14 mouse cellular contexts compared by ENCODE assay signal in genomic region chr11:82568219-82568676, GRCm38 (mm10).
A peak's percentile ranks its signal among the peaks of the same experiment; 100 is the strongest.
DNase-seq lines count a peak whose midpoint lies in the region; ATAC-seq and TF ChIP-seq lines count a peak whose summit lies in the region.
"Had no signal": no experiment of that assay in that cellular context is flagged by ENCODE, and none has a peak within 500 bp of the region (broad histone marks: within the 10 kb centered on the region; RNA-seq: fewer than 3 reads in every experiment).

No protein-coding gene starts in this region.

- 3% methylated on average over 2 of the region's 2 CpGs for WGBS in kidney, adult 2 months
- 8% methylated on average over 2 of the region's 2 CpGs for WGBS in neural tube, embryonic 11.5 days

- H3K9me3 ChIP-seq in neural tube, embryonic 11.5 days (ENCODE audit: control insufficient read depth, low read length): no peaks in the 10 kb centered on the region
- H3K9me3 ChIP-seq: liver, embryonic 13.5 days had no signal

- peak; percentile 16; the same call in 1 of the 2 replicates for ATAC-seq in neural tube, embryonic 11.5 days (ENCODE audit: insufficient read depth, low FRiP score, low TSS enrichment)
- ATAC-seq: activated CD4-positive, CD25-positive, alpha-beta regulatory T cell, adult 4 months; intestine, postnatal 0 days had no signal

- peak; percentile 4 for DNase-seq in kidney, adult 2 months
- no peak for DNase-seq in kidney, postnatal 4 days
- DNase-seq in neural tube, embryonic 11.5 days (ENCODE audit: low spot score): no peak
- no peak for DNase-seq in neural tube, embryonic 10.5 days (ENCODE audit: extremely low spot score, low spot score)
- DNase-seq in mesoderm, embryonic 11.5 days (ENCODE audit: low read depth, low spot score): peak; percentile 38
- no peak for DNase-seq in urinary bladder, adult 18-20 months (ENCODE audit: low spot score in 2 of 2)
- no peak for DNase-seq in gastrocnemius, postnatal 36 days
- DNase-seq: cerebellum, adult 11-12 months; heart, adult 18-20 months; liver, embryonic 13.5 days; lung, postnatal 36 days; right cerebral cortex, postnatal 14 days had no signal

- no peak overlapping the region for H3K27ac ChIP-seq in kidney, adult 2 months (ENCODE audit: insufficient read depth, low read depth, low read length)
- H3K27ac ChIP-seq in neural tube, embryonic 11.5 days (ENCODE audit: low read depth, low read length): no peak overlapping the region
- H3K27ac ChIP-seq: liver, embryonic 13.5 days had no signal

- no peak overlapping the region for H3K4me2 ChIP-seq in neural tube, embryonic 11.5 days (ENCODE audit: low read depth)
- H3K4me2 ChIP-seq: liver, embryonic 13.5 days had no signal

- H3K36me3 ChIP-seq in kidney, adult 2 months (ENCODE audit: control insufficient read depth, insufficient read depth, low read length): no peaks in the 10 kb centered on the region
- no peaks in the 10 kb centered on the region for H3K36me3 ChIP-seq in neural tube, embryonic 11.5 days (ENCODE audit: control insufficient read depth, insufficient read depth, low read length)
- H3K36me3 ChIP-seq: liver, embryonic 13.5 days had no signal

- no peak for TF ChIP-seq CTCF in kidney, adult 2 months (conservative IDR thresholded peaks at IDR 0.05; ENCODE audit: insufficient read depth, insufficient read length, low read depth, low read length)

- no peaks in the 10 kb centered on the region for H3K27me3 ChIP-seq in kidney, adult 2 months (replicated peaks; ENCODE audit: control insufficient read depth, insufficient read depth, low read length)
- H3K27me3 ChIP-seq in neural tube, embryonic 11.5 days (ENCODE audit: control insufficient read depth, insufficient read depth, low read length): peaks cover 3% of the 10 kb centered on the region; the same call in 1 of the 2 replicates
- H3K27me3 ChIP-seq: liver, embryonic 13.5 days had no signal

- H3K4me1 ChIP-seq in kidney, adult 2 months (ENCODE audit: control insufficient read depth, insufficient read depth, low read length): no peaks in the 10 kb centered on the region
- peaks cover 25% of the 10 kb centered on the region for H3K4me1 ChIP-seq in neural tube, embryonic 11.5 days (ENCODE audit: control insufficient read depth, insufficient read depth, low read length)
- H3K4me1 ChIP-seq: liver, embryonic 13.5 days had no signal

- no peak overlapping the region for H3K4me3 ChIP-seq in kidney, adult 2 months (ENCODE audit: insufficient read depth, low read depth, low read length)
- H3K4me3 ChIP-seq in neural tube, embryonic 11.5 days (ENCODE audit: low read depth, low read length): no peak overlapping the region
- H3K4me3 ChIP-seq: liver, embryonic 13.5 days had no signal

- H3K9ac ChIP-seq in neural tube, embryonic 11.5 days (ENCODE audit: low read length): no peak overlapping the region
- H3K9ac ChIP-seq: liver, embryonic 13.5 days had no signal

- TF ChIP-seq POLR2A in kidney, adult 2 months (IDR thresholded peaks at IDR 0.05; ENCODE audit: low read depth, low read length): no peak

- intact Hi-C loops in gastrocnemius, postnatal 36 days (cut with DNase I): no loop called here

Comparison
In these comparisons a context has a peak if more than half of its experiments do, and no peak if none do; other contexts are left out.
1. DNase-seq: peak in kidney, adult 2 months (single experiment) and mesoderm, embryonic 11.5 days (single experiment); none in kidney, postnatal 4 days (0 of 2), neural tube, embryonic 11.5 days (single experiment), neural tube, embryonic 10.5 days (single experiment), urinary bladder, adult 18-20 months (0 of 2) and gastrocnemius, postnatal 36 days (0 of 2).